Mouse (Mus musculus) olfactory bulb, adult 2 months (tissue): ENCODE data around the gene M6pr. TPM values are rescaled to one million over a fixed set of nuclear protein-coding genes. Genes with fewer than 3 reads are reported as not detected.

Experiments
- H3K27ac ChIP-seq: fragments of 200-500 bp; 2 replicates; pipeline ENCODE4 v1.5.1; 2012; ENCODE audit warnings: low read depth, low read length; ENCODE audit not compliant: insufficient read depth
- H3K4me1 ChIP-seq: fragments of 200-500 bp; 2 replicates; pipeline ENCODE4 v1.6.1; 2012; ENCODE audit warnings: low read length; ENCODE audit not compliant: control insufficient read depth, insufficient read depth
- H3K4me3 ChIP-seq: fragments of 200-500 bp; 2 replicates; pipeline ENCODE4 v1.5.1; 2012; ENCODE audit warnings: mild to moderate bottlenecking, low read depth, low read length, moderate library complexity; ENCODE audit not compliant: insufficient read depth
- CTCF ChIP-seq: fragments of 200-500 bp; IDR thresholded peaks from 2 replicates; pipeline ENCODE4 v1.5.1; 2012; ENCODE audit warnings: low read depth, mild to moderate bottlenecking, low read length, moderate library complexity; ENCODE audit not compliant: insufficient read depth
- POLR2A ChIP-seq: fragments of 200-500 bp; IDR thresholded peaks from 2 replicates; pipeline ENCODE4 v1.6.1; 2012; ENCODE audit warnings: mild to moderate bottlenecking, low read depth, low read length, moderate library complexity; ENCODE audit not compliant: insufficient read depth
- WGBS: fragments of 180-500 bp; shearing (Covaris S2); methylation state at CpG from one replicate; pipeline ENCODE4 v1.1.7; 2018; 5-methylcytosine and 5-hydroxymethylcytosine counted together
- polyA plus RNA-seq: library from polyadenylated mRNA; stranded (reverse); fragments of >200 nt; gene quantifications from 2 replicates; pipeline ENCODE4 v1.2.4, GENCODE M21; 2012; ENCODE audit warnings: low replicate concordance; ENCODE audit not compliant: missing spikeins, insufficient read depth, insufficient read length

The M6pr gene
- polyA plus RNA-seq, 1 experiment, result not detected

DNA sequence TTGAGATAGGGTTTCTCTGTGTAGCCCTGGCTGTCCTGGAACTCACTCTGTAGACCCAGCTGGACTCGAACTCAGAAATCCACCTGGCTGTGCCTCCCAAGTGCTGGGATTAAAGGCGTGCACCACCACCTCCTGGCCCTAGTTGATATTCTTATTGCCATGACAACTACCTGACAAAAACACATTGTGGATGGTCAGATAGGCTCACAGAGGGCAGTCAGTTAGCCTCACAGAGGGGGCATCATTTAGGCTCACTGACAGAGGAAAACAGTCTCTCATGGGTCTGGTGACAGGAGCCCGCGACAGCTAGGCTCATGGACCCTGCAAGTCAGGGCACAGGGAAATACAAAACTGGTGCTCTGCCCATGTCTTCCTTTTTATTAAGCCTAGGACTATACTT, 24.2 kb upstream of the M6pr start:
- TF ChIP-seq CTCF (no peak), POLR2A (no peak)
- Histone ChIP-seq H3K27ac (no peak overlapping the region), H3K4me3 (no peak overlapping the region), H3K4me1 (no peaks in the 10 kb centered on the region)
- WGBS, result 85% methylated on average over 4 of the region's 4 CpGs

DNA sequence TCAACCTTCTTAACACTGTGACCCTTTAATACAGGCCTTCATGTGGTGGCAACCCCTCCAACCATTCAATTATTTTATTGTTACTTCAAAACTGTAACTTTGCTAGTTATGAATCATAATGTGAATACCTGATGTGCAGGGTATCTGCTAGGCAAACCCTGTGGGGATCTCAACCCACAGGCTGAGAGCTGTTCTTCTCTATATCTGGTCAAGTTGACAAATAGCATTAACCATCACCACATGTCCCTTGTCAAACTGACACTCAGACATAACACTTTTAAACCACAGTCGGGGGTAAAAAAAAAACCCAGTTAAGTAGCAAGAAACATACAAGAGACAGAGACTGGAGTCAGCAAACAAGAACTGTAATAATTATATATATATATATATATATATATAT, 23.7 kb upstream of the M6pr start:
- Histone ChIP-seq H3K4me3 (no peak overlapping the region), H3K27ac (no peak overlapping the region), H3K4me1 (no peaks in the 10 kb centered on the region)
- TF ChIP-seq POLR2A, result no peak
- no peak for TF ChIP-seq CTCF
- WGBS, result 90% methylated on average over 1 of the region's 1 CpGs

GRCm38 (mm10) chr6:122288263-122288662, 20.3 kb upstream of the M6pr start:
- WGBS, result 81% methylated on average over 1 of the region's 1 CpGs
- TF ChIP-seq POLR2A (no peak), CTCF (no peak)

GRCm38 (mm10) chr6:122289313-122289712, 19.2 kb upstream of the M6pr start:
- H3K4me1 ChIP-seq, result no peaks in the 10 kb centered on the region
- no peak overlapping the region for H3K4me3 ChIP-seq
- no peak overlapping the region for H3K27ac ChIP-seq
- 80% methylated on average over 1 of the region's 1 CpGs for WGBS
- TF ChIP-seq CTCF, result no peak
- no peak for TF ChIP-seq POLR2A

More at GRCm38 (mm10) chr6:122288263-122288662, 20.3 kb upstream of the M6pr start:
- Histone ChIP-seq H3K27ac (no peak overlapping the region), H3K4me1 (no peaks in the 10 kb centered on the region), H3K4me3 (no peak overlapping the region)

GRCm38 (mm10) chr6:122290253-122290652, 18.3 kb upstream of the M6pr start:
- H3K4me3 ChIP-seq, result no peak overlapping the region
- WGBS, result 70% methylated on average over 3 of the region's 3 CpGs
- no peak for TF ChIP-seq POLR2A
- no peak for TF ChIP-seq CTCF
- H3K4me1 ChIP-seq, result no peaks in the 10 kb centered on the region
- H3K27ac ChIP-seq, result no peak overlapping the region

- Histone ChIP-seq H3K27ac (no peak overlapping the region), H3K4me3 (no peak overlapping the region), H3K4me1 (no peaks in the 10 kb centered on the region)
- TF ChIP-seq POLR2A (no peak), CTCF (no peak)
- 81% methylated on average over 2 of the region's 2 CpGs for WGBS
Measured at GRCm38 (mm10) chr6:122291264-122291663, 17.3 kb upstream of the M6pr start.

DNA sequence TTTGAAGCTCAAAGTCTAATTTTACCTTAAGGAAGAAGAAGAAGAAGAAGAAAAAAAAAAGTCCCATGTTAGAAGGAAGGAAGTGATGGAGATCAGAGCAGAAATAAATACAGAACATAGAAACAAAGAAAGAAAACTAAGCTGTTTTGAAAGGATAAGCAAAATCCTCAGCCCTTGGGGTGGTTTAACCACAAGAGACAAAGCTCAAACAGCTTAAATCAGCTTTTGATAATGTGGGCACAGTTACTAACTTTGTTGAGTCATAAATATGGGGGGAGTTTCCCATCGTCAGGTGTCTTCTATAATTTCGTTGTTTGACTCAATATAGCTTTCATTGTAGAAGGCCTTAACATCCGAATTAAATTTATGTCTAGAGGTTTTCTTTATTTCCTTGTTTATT, 16.8 kb upstream of the M6pr start:
- no peak overlapping the region for H3K27ac ChIP-seq
- H3K4me3 ChIP-seq, result no peak overlapping the region
- 77% methylated on average over 3 of the region's 3 CpGs for WGBS
- no peaks in the 10 kb centered on the region for H3K4me1 ChIP-seq
- TF ChIP-seq POLR2A (no peak), CTCF (no peak)

- 50% methylated on average over 2 of the region's 2 CpGs for WGBS
- Histone ChIP-seq H3K4me1 (no peaks in the 10 kb centered on the region), H3K4me3 (no peak overlapping the region), H3K27ac (no peak overlapping the region)
- no peak for TF ChIP-seq POLR2A
- TF ChIP-seq CTCF, result no peak
Measured at GRCm38 (mm10) chr6:122292184-122292583, 16.3 kb upstream of the M6pr start.

DNA sequence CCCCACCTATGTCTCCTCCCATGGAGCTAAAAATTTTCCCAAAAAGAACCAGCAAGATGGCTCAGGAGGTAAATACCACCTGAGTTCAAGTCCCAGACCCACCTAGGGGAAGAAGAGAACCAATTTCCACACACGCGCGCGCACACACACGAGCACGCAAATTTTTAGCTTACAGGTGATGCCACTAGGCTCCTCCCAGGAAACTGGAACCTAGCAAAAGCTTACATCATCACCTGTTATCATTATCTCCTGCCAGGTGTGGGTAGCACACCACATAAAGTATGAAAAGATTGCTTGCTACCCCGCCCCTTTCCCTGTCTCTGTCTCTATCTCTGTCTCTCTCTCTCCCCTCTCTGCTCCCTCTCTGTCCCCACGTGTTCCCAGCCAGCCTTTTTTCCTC, 15.4 kb upstream of the M6pr start:
- Histone ChIP-seq H3K4me3 (no peak overlapping the region), H3K27ac (no peak overlapping the region), H3K4me1 (no peaks in the 10 kb centered on the region)
- 96% methylated on average over 8 of the region's 8 CpGs for WGBS
- no peak for TF ChIP-seq POLR2A
- TF ChIP-seq CTCF, result no peak

GRCm38 (mm10) chr6:122293796-122294195, 14.7 kb upstream of the M6pr start:
- no peak for TF ChIP-seq POLR2A
- no peak for TF ChIP-seq CTCF
- no peaks in the 10 kb centered on the region for H3K4me1 ChIP-seq
- no peak overlapping the region for H3K4me3 ChIP-seq
- 93% methylated on average over 9 of the region's 9 CpGs for WGBS
- no peak overlapping the region for H3K27ac ChIP-seq
